Mouse (Mus musculus) olfactory bulb, adult 2 months (tissue): ENCODE data around the gene Emp3.

Experiments
- CTCF ChIP-seq: fragments of 200-500 bp; IDR thresholded peaks from 2 replicates; pipeline ENCODE4 v1.5.1; 2012; ENCODE audit warnings: low read depth, mild to moderate bottlenecking, low read length, moderate library complexity; ENCODE audit not compliant: insufficient read depth
- POLR2A ChIP-seq: fragments of 200-500 bp; IDR thresholded peaks from 2 replicates; pipeline ENCODE4 v1.6.1; 2012; ENCODE audit warnings: mild to moderate bottlenecking, low read depth, low read length, moderate library complexity; ENCODE audit not compliant: insufficient read depth

- TF ChIP-seq POLR2A (no peak), CTCF (no peak)
Observed at GRCm38 (mm10) chr7:45917926-45918325, 3.3 kb downstream of the Emp3 start.
